Mouse (Mus musculus) adrenal gland, adult (tissue): ENCODE results near the gene Ppp4r2.
A peak's percentile ranks its signal among the peaks of the same experiment; 100 is the strongest.

Source experiments
- DNase-seq, 2 experiments: peaks; one replicate each; pipeline ENCODE4 v3.0.0; 2022 to 2023; ENCODE audit warnings: low spot score in 1 of 2; ENCODE audit not compliant: inconsistent age in 2 of 2

Ppp4r2 gene

GRCm38 (mm10) chr6:100882381-100883213 is 49.2 kb downstream of the Ppp4r2 start:
- DNase-seq, result peak; percentile 50 to 90

GRCm38 (mm10) chr6:100883233-100883632 is 49.8 kb downstream of the Ppp4r2 start:
- peak; percentile 15 to 73 for DNase-seq

GRCm38 (mm10) chr6:100884594-100885225 is 51.3 kb downstream of the Ppp4r2 start:
- DNase-seq, result no peak

GRCm38 (mm10) chr6:100885376-100885775 is 52.0 kb downstream of the Ppp4r2 start:
- DNase-seq, result no peak

- no peak for DNase-seq
These were observed 53.6 kb downstream of the Ppp4r2 start for GRCm38 (mm10) chr6:100887012-100887411.

GRCm38 (mm10) chr6:100889340-100889739 is 55.9 kb downstream of the Ppp4r2 start:
- DNase-seq, result no peak

GRCm38 (mm10) chr6:100892489-100892888 is 59.1 kb downstream of the Ppp4r2 start:
- DNase-seq, result no peak

GRCm38 (mm10) chr6:100893073-100893472 is 59.7 kb downstream of the Ppp4r2 start:
- DNase-seq, result no peak

GRCm38 (mm10) chr6:100895183-100895582 is 61.8 kb downstream of the Ppp4r2 start:
- no peak for DNase-seq

GRCm38 (mm10) chr6:100896883-100897282 is 63.5 kb downstream of the Ppp4r2 start:
- DNase-seq, result no peak

- DNase-seq, result no peak
These were observed 71.0 kb downstream of the Ppp4r2 start for GRCm38 (mm10) chr6:100904463-100904862.

- DNase-seq, result no peak
These were observed 76.8 kb downstream of the Ppp4r2 start for GRCm38 (mm10) chr6:100910136-100910675.
